Mouse (Mus musculus) MEL (cell line): ENCODE measurements at regions not wholly inside any gene's neighbourhood (a gene's known extent, or its start where the extent isn't known, plus 50 kb on each side); places are given as distances from the start of the nearest gene placed in this dataset.

Experiments
- DNase-seq: peaks from one replicate; pipeline ENCODE4 v3.0.0; 2011; ENCODE audit warnings: low read depth, low spot score
- H3K27ac ChIP-seq: 2 replicates; pipeline ENCODE4 v1.5.1; 2012; ENCODE audit warnings: low read depth, mild to moderate bottlenecking, control low read depth, low read length, moderate library complexity; ENCODE audit not compliant: control insufficient read depth
- H3K27me3 ChIP-seq, 2 experiments: fragments of 150-350 bp in 1 of 2; sonication (generic) in 1 of 2; 2 replicates each; pipeline ENCODE4 v1.6.1; 2012; ENCODE audit warnings: low read length in 2 of 2, mild to moderate bottlenecking in 2 of 2, improper control_type of control experiment in 1 of 2, moderate library complexity in 1 of 2; ENCODE audit not compliant: insufficient read depth in 2 of 2, control insufficient read depth in 1 of 2
- H3K36me3 ChIP-seq, 2 experiments: 2 replicates each; pipeline ENCODE4 v1.6.1; 2012 to 2014; ENCODE audit warnings: low read length in 2 of 2, improper control_type of control experiment in 1 of 2, inconsistent platforms in 1 of 2, mild to moderate bottlenecking in 1 of 2; ENCODE audit not compliant: insufficient read depth in 2 of 2, control insufficient read depth in 1 of 2
- H3K4me1 ChIP-seq, 2 experiments: fragments of 150-350 bp in 1 of 2; sonication (generic) in 1 of 2; 2 replicates each; pipeline ENCODE4 v1.6.1; 2012; ENCODE audit warnings: low read length in 2 of 2, improper control_type of control experiment in 1 of 2, mild to moderate bottlenecking in 1 of 2; ENCODE audit not compliant: insufficient read depth in 2 of 2, control insufficient read depth in 1 of 2
- H3K4me3 ChIP-seq, 2 experiments: fragments of 150-350 bp in 1 of 2; sonication (generic) in 1 of 2; 2 replicates each; pipeline ENCODE4 v1.5.1; 2012; ENCODE audit warnings: low read depth in 2 of 2, low read length in 2 of 2, mild to moderate bottlenecking in 2 of 2, moderate library complexity in 2 of 2, control low read depth in 1 of 2, improper control_type of control experiment in 1 of 2; ENCODE audit not compliant: control insufficient read depth in 1 of 2, insufficient read depth in 1 of 2
- H3K79me2 ChIP-seq: 2 replicates; pipeline ENCODE4 v1.6.1; 2012; ENCODE audit warnings: mild to moderate bottlenecking, low read length, moderate library complexity; ENCODE audit not compliant: control insufficient read depth, poor library complexity, insufficient read depth
- H3K9ac ChIP-seq: 2 replicates; pipeline ENCODE4 v1.6.1; 2012; ENCODE audit warnings: low read depth, mild to moderate bottlenecking, control low read depth, low read length, moderate library complexity; ENCODE audit not compliant: control insufficient read depth, poor library complexity, severe bottlenecking
- H3K9me3 ChIP-seq: fragments of 150-350 bp; sonication (generic); replicated peaks from 2 replicates; pipeline ENCODE4 v1.6.1; 2012; ENCODE audit warnings: mild to moderate bottlenecking, low read length, improper control_type of control experiment, moderate library complexity; ENCODE audit not compliant: insufficient read depth
- CTCF ChIP-seq, 3 experiments: IDR thresholded peaks in 2 of 3; conservative IDR thresholded peaks in 1 of 3; 2 replicates each; pipeline ENCODE4 v1.5.1; 2011 to 2012; ENCODE audit warnings: low read length in 3 of 3, low read depth in 2 of 3, mild to moderate bottlenecking in 2 of 3, improper control_type of control experiment in 1 of 3, inconsistent platforms in 1 of 3, mixed read lengths in 1 of 3, moderate library complexity in 1 of 3; ENCODE audit not compliant: control insufficient read depth in 1 of 3, insufficient read depth in 1 of 3, poor library complexity in 1 of 3, severe bottlenecking in 1 of 3
- GABPA ChIP-seq: IDR thresholded peaks from 2 replicates; pipeline ENCODE4 v1.6.1; 2012; ENCODE audit warnings: low read depth, mild to moderate bottlenecking, inconsistent platforms, low read length, improper control_type of control experiment, moderate library complexity
- GATA1 ChIP-seq: IDR thresholded peaks from 2 replicates; pipeline ENCODE4 v1.6.1; 2011; ENCODE audit warnings: low read depth, low read length, improper control_type of control experiment
- JUND ChIP-seq: IDR thresholded peaks from 2 replicates; pipeline ENCODE4 v1.6.1; 2011; ENCODE audit warnings: low read depth, mild to moderate bottlenecking, improper control_type of control experiment, low read length
- MAFK ChIP-seq: IDR thresholded peaks from 2 replicates; pipeline ENCODE4 v1.6.1; 2011; ENCODE audit warnings: low read depth, mild to moderate bottlenecking, low read length, improper control_type of control experiment, borderline replicate concordance
- MAX ChIP-seq: IDR thresholded peaks from 2 replicates; pipeline ENCODE4 v1.6.1; 2011; ENCODE audit warnings: low read length, improper control_type of control experiment
- MAZ ChIP-seq: IDR thresholded peaks from 2 replicates; pipeline ENCODE4 v1.6.1; 2012; ENCODE audit warnings: low read depth, mild to moderate bottlenecking, inconsistent platforms, low read length, improper control_type of control experiment
- MYB ChIP-seq: IDR thresholded peaks from 2 replicates; pipeline ENCODE4 v1.6.1; 2011; ENCODE audit warnings: mild to moderate bottlenecking, low read depth, low read length, improper control_type of control experiment
- MYC ChIP-seq: IDR thresholded peaks from 2 replicates; pipeline ENCODE4 v1.6.1; 2011; ENCODE audit warnings: low read depth, mild to moderate bottlenecking, low read length, improper control_type of control experiment, moderate library complexity
- NELFE ChIP-seq: IDR thresholded peaks from 2 replicates; pipeline ENCODE4 v1.6.1; 2011; ENCODE audit warnings: low read depth, low read length, improper control_type of control experiment
- POLR2A ChIP-seq, 2 experiments: IDR thresholded peaks; 2 replicates each; pipeline ENCODE4 v1.6.1; 2011 to 2012; ENCODE audit warnings: low read length in 2 of 2, mild to moderate bottlenecking in 2 of 2, control low read depth in 1 of 2, improper control_type of control experiment in 1 of 2, low read depth in 1 of 2, moderate library complexity in 1 of 2; ENCODE audit not compliant: control insufficient read depth in 1 of 2, insufficient read depth in 1 of 2, poor library complexity in 1 of 2
- POLR2AphosphoS2 ChIP-seq: IDR thresholded peaks from 2 replicates; pipeline ENCODE4 v1.6.1; 2011; ENCODE audit warnings: low read length, improper control_type of control experiment
- SMC3 ChIP-seq: IDR thresholded peaks from 2 replicates; pipeline ENCODE4 v1.6.1; 2011; ENCODE audit warnings: low read depth, low read length, improper control_type of control experiment
- TAL1 ChIP-seq: IDR thresholded peaks from 2 replicates; pipeline ENCODE4 v1.6.1; 2012; ENCODE audit warnings: mild to moderate bottlenecking, inconsistent platforms, low read length, moderate library complexity, mixed read lengths
- TBP ChIP-seq: IDR thresholded peaks from 2 replicates; pipeline ENCODE4 v1.8.0; 2011; ENCODE audit warnings: low read depth, low read length, improper control_type of control experiment
- USF1 ChIP-seq: IDR thresholded peaks from 2 replicates; pipeline ENCODE4 v1.6.1; 2014; ENCODE audit warnings: low read depth, mild to moderate bottlenecking, inconsistent platforms, low read length, improper control_type of control experiment, moderate library complexity
- ZC3H11A ChIP-seq: IDR thresholded peaks from 2 replicates; pipeline ENCODE4 v1.6.1; 2012; ENCODE audit warnings: low read depth, mild to moderate bottlenecking, inconsistent platforms, low read length, improper control_type of control experiment
- ZNF384 ChIP-seq: IDR thresholded peaks from 2 replicates; pipeline ENCODE4 v1.6.1; 2012; ENCODE audit warnings: low read depth, mild to moderate bottlenecking, inconsistent platforms, low read length, improper control_type of control experiment

- no peak for DNase-seq
- H3K9ac ChIP-seq = no peak overlapping the region
- H3K27me3 ChIP-seq = no peaks in the 10 kb centered on the region
- no peak overlapping the region for H3K27ac ChIP-seq
- no peaks in the 10 kb centered on the region for H3K79me2 ChIP-seq
- no peaks in the 10 kb centered on the region for H3K9me3 ChIP-seq
- no peaks in the 10 kb centered on the region for H3K36me3 ChIP-seq
- TF ChIP-seq SMC3 (no peak), NELFE (no peak), MYB (no peak), MAZ (no peak), POLR2A (IDR thresholded peaks at IDR 0.05; ENCODE audit: control insufficient read depth in 1 of 2, insufficient read depth in 1 of 2, low read depth in 1 of 2, low read length in 2 of 2, poor library complexity in 1 of 2) (no peak)
- no peaks in the 10 kb centered on the region for H3K4me1 ChIP-seq
- H3K4me3 ChIP-seq = no peak overlapping the region
Measured at GRCm38 (mm10) chr6:51100341-51100740, 332.1 kb upstream of the Nfe2l3 start.

DNA sequence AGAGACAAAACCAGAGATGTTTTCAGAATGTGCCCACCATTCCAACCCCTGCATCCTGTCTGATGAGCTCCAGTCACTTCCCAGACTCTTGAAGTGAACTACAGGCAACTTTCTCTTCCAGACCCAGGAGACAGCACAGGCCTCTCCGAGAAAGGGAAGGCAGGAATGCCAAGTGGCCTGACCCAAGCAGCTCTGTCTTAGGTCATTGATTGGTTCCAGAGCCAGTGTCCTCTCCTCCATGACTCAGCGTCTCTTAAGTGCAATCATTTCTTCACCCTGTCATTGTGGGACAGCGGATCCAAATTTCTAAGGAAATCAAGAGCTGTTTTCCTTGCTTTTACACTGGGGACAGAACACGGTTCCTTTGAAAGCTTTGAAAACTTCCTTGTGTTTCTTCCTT, 329.2 kb upstream of the Nfe2l3 start:
- no peaks in the 10 kb centered on the region for H3K4me1 ChIP-seq
- no peak overlapping the region for H3K9ac ChIP-seq
- H3K79me2 ChIP-seq = no peaks in the 10 kb centered on the region
- no peak overlapping the region for H3K27ac ChIP-seq
- TF ChIP-seq ZNF384 (no peak), GABPA (no peak), TBP (no peak), MAFK (no peak), SMC3 (no peak), JUND (no peak), ZC3H11A (no peak), TAL1 (no peak)
- H3K36me3 ChIP-seq = no peaks in the 10 kb centered on the region
- no peaks in the 10 kb centered on the region for H3K27me3 ChIP-seq
- no peak for DNase-seq
- no peaks in the 10 kb centered on the region for H3K9me3 ChIP-seq
- no peak overlapping the region for H3K4me3 ChIP-seq

GRCm38 (mm10) chr6:51104336-51104735, 328.1 kb upstream of the Nfe2l3 start:
- TF ChIP-seq MAX (no peak), USF1 (no peak), POLR2AphosphoS2 (no peak), CTCF (IDR thresholded peaks at IDR 0.05 in 2 of 3, conservative IDR thresholded peaks at IDR 0.05 in 1 of 3; ENCODE audit: control insufficient read depth in 1 of 3, insufficient read depth in 1 of 3, low read depth in 2 of 3, low read length in 3 of 3, poor library complexity in 1 of 3, severe bottlenecking in 1 of 3) (no peak), GATA1 (no peak), MYC (no peak), SMC3 (no peak)
- H3K79me2 ChIP-seq = no peaks in the 10 kb centered on the region
- DNase-seq = no peak
- no peak overlapping the region for H3K27ac ChIP-seq
- no peak overlapping the region for H3K9ac ChIP-seq
- H3K4me1 ChIP-seq = no peaks in the 10 kb centered on the region
- H3K9me3 ChIP-seq = no peaks in the 10 kb centered on the region
- H3K27me3 ChIP-seq = no peaks in the 10 kb centered on the region
- no peaks in the 10 kb centered on the region for H3K36me3 ChIP-seq
- H3K4me3 ChIP-seq = no peak overlapping the region
